Mouse (Mus musculus) limb, embryonic 15.5 days (tissue): ENCODE data around the gene Elf4. TPM values are rescaled to one million over a fixed set of nuclear protein-coding genes. Genes with fewer than 3 reads are reported as not detected.

ENCODE experiments used
- ATAC-seq: fragments of 200-750 bp; cut with Nextera tagmentation; 2 replicates; pipeline ENCODE4 v1.8.0; 2017; ENCODE audit warnings: low read depth, moderate TSS enrichment; ENCODE audit not compliant: insufficient number of reproducible peaks, low FRiP score, low TSS enrichment
- H3K27ac ChIP-seq: fragments of 300-500 bp; sonication (generic); 2 replicates; pipeline ENCODE4 v1.5.1; 2015; ENCODE audit warnings: moderate library complexity, mild to moderate bottlenecking, inconsistent platforms
- H3K27me3 ChIP-seq: fragments of 300-500 bp; sonication (generic); 2 replicates; pipeline ENCODE4 v1.6.1; 2015; ENCODE audit warnings: inconsistent platforms
- H3K36me3 ChIP-seq: fragments of 300-500 bp; sonication (generic); 2 replicates; pipeline ENCODE4 v1.6.1; 2015; ENCODE audit warnings: inconsistent platforms
- H3K4me1 ChIP-seq: fragments of 300-500 bp; sonication (generic); 2 replicates; pipeline ENCODE4 v1.6.1; 2015; ENCODE audit warnings: inconsistent platforms
- H3K4me2 ChIP-seq: fragments of 300-500 bp; sonication (generic); 2 replicates; pipeline ENCODE4 v1.6.1; 2015; ENCODE audit warnings: mild to moderate bottlenecking, inconsistent platforms
- H3K4me3 ChIP-seq: fragments of 300-500 bp; sonication (generic); 2 replicates; pipeline ENCODE4 v1.5.1; 2015; ENCODE audit warnings: mild to moderate bottlenecking, inconsistent platforms
- H3K9ac ChIP-seq: fragments of 300-500 bp; sonication (generic); 2 replicates; pipeline ENCODE4 v1.6.1; 2015; ENCODE audit warnings: inconsistent platforms
- H3K9me3 ChIP-seq: fragments of 300-500 bp; sonication (generic); 2 replicates; pipeline ENCODE4 v1.6.1; 2016; ENCODE audit warnings: inconsistent platforms
- WGBS: fragments of 180-500 bp; shearing (Covaris S2); methylation state at CpG from one replicate; pipeline ENCODE4 v1.1.7; 2015; 5-methylcytosine and 5-hydroxymethylcytosine counted together
- polyA plus RNA-seq: library from polyadenylated mRNA; unstranded; fragments of >200 nt; fragmentation: Nextera tagmentation; extraction: Ambion mirVana; gene quantifications from 2 replicates; pipeline ENCODE4 v1.2.1, GENCODE M21; 2015

Gene Elf4
- polyA plus RNA-seq, 1 experiment from 2014 or later = 8.7 TPM

GRCm38 (mm10) chrX:48418417-48418816 lies 44.5 kb downstream of the Elf4 start:
- no peak overlapping the region for H3K4me2 ChIP-seq
- H3K27ac ChIP-seq = no peak overlapping the region
- no peak overlapping the region for H3K4me3 ChIP-seq
- no peaks in the 10 kb centered on the region for H3K27me3 ChIP-seq
- peaks cover 21% of the 10 kb centered on the region for H3K36me3 ChIP-seq
- WGBS = 65% methylated on average over 2 of the region's 2 CpGs
- H3K9ac ChIP-seq = no peak overlapping the region
- no peak for ATAC-seq
- no peaks in the 10 kb centered on the region for H3K4me1 ChIP-seq
- no peaks in the 10 kb centered on the region for H3K9me3 ChIP-seq

GRCm38 (mm10) chrX:48414291-48414690 lies 48.6 kb downstream of the Elf4 start:
- Histone ChIP-seq H3K27ac (no peak overlapping the region), H3K4me2 (no peak overlapping the region), H3K9ac (no peak overlapping the region), H3K27me3 (no peaks in the 10 kb centered on the region), H3K4me3 (no peak overlapping the region), H3K36me3 (peaks cover 21% of the 10 kb centered on the region), H3K4me1 (no peaks in the 10 kb centered on the region), H3K9me3 (no peaks in the 10 kb centered on the region)
- ATAC-seq = no peak
- WGBS = 89% methylated on average over 5 of the region's 5 CpGs

GRCm38 (mm10) chrX:48412629-48413028 lies 50.3 kb downstream of the Elf4 start:
- Histone ChIP-seq H3K27me3 (no peaks in the 10 kb centered on the region), H3K4me2 (no peak overlapping the region), H3K9ac (no peak overlapping the region), H3K27ac (no peak overlapping the region), H3K4me1 (no peaks in the 10 kb centered on the region), H3K9me3 (no peaks in the 10 kb centered on the region), H3K4me3 (no peak overlapping the region), H3K36me3 (peaks cover 17% of the 10 kb centered on the region)
- WGBS = 72% methylated on average over 6 of the region's 6 CpGs
- ATAC-seq = no peak

- H3K36me3 ChIP-seq = 0 out of 2 replicates have a peak, but pooled peaks cover 5% of the 10 kb centered on the region
- H3K9me3 ChIP-seq = no peaks in the 10 kb centered on the region
- H3K4me3 ChIP-seq = peak overlapping the region; percentile 48
- H3K4me2 ChIP-seq = peak overlapping the region; percentile 49; the same call in 1 of the 2 replicates
- no peak overlapping the region for H3K9ac ChIP-seq
- peak overlapping the region; percentile 44; the same call in 1 of the 2 replicates for H3K27ac ChIP-seq
- no peaks in the 10 kb centered on the region for H3K4me1 ChIP-seq
- 27% methylated on average over 7 of the region's 7 CpGs for WGBS
- no peaks in the 10 kb centered on the region for H3K27me3 ChIP-seq
- ATAC-seq = 0 out of 2 replicates have a peak, but pooled peaks have one; percentile 9
These were observed 52.5 kb downstream of the Elf4 start for GRCm38 (mm10) chrX:48410388-48410776.

- Histone ChIP-seq H3K4me1 (no peaks in the 10 kb centered on the region), H3K27ac (peak overlapping the region; percentile 44), H3K9me3 (no peaks in the 10 kb centered on the region), H3K36me3 (0 out of 2 replicates have a peak, but pooled peaks cover under 1% of the 10 kb centered on the region), H3K4me2 (peak overlapping the region; percentile 49), H3K9ac (no peak overlapping the region), H3K27me3 (no peaks in the 10 kb centered on the region), H3K4me3 (peak overlapping the region; percentile 48)
- peak; percentile 75 for ATAC-seq
- WGBS = 16% methylated on average over 35 of the region's 36 CpGs
These were observed 53.1 kb downstream of the Elf4 start for GRCm38 (mm10) chrX:48409611-48410387.

- Histone ChIP-seq H3K36me3 (peaks cover 35% of the 10 kb centered on the region), H3K27ac (0 out of 2 replicates have a peak overlapping the region, but pooled peaks have one; percentile 2)
- WGBS = 26% methylated on average over 3 of the region's 3 CpGs
These were observed 57.8 kb downstream of the Elf4 start for GRCm38 (mm10) chrX:48405141-48405540.

GRCm38 (mm10) chrX:48399994-48400393 lies 62.9 kb downstream of the Elf4 start:
- Histone ChIP-seq H3K9ac (no peak overlapping the region), H3K27ac (no peak overlapping the region), H3K9me3 (no peaks in the 10 kb centered on the region), H3K27me3 (no peaks in the 10 kb centered on the region), H3K4me1 (no peaks in the 10 kb centered on the region), H3K4me3 (no peak overlapping the region), H3K36me3 (peaks cover 52% of the 10 kb centered on the region), H3K4me2 (no peak overlapping the region)
- WGBS = 76% methylated on average over 4 of the region's 4 CpGs
- no peak for ATAC-seq

More at GRCm38 (mm10) chrX:48405141-48405540, 57.8 kb downstream of the Elf4 start:
- no peak overlapping the region for H3K9ac ChIP-seq
- no peaks in the 10 kb centered on the region for H3K9me3 ChIP-seq
- no peak for ATAC-seq
- no peak overlapping the region for H3K4me3 ChIP-seq
- H3K27me3 ChIP-seq = no peaks in the 10 kb centered on the region
- H3K4me2 ChIP-seq = no peak overlapping the region
- H3K4me1 ChIP-seq = no peaks in the 10 kb centered on the region

- Histone ChIP-seq H3K4me2 (no peak overlapping the region), H3K4me1 (no peaks in the 10 kb centered on the region), H3K9me3 (no peaks in the 10 kb centered on the region), H3K27ac (no peak overlapping the region), H3K27me3 (no peaks in the 10 kb centered on the region), H3K4me3 (no peak overlapping the region), H3K9ac (no peak overlapping the region), H3K36me3 (peaks cover 54% of the 10 kb centered on the region)
- WGBS = 87% methylated on average over 6 of the region's 6 CpGs
- ATAC-seq = no peak
These were observed 73.6 kb downstream of the Elf4 start for GRCm38 (mm10) chrX:48389380-48389779.

- no peaks in the 10 kb centered on the region for H3K9me3 ChIP-seq
- no peak overlapping the region for H3K4me3 ChIP-seq
- H3K36me3 ChIP-seq = peaks cover 41% of the 10 kb centered on the region
- no peak overlapping the region for H3K4me2 ChIP-seq
- no peak overlapping the region for H3K9ac ChIP-seq
- H3K27me3 ChIP-seq = no peaks in the 10 kb centered on the region
- H3K27ac ChIP-seq = no peak overlapping the region
- no peak for ATAC-seq
- no peaks in the 10 kb centered on the region for H3K4me1 ChIP-seq
- 56% methylated on average over 4 of the region's 4 CpGs for WGBS
These were observed 77.0 kb downstream of the Elf4 start for GRCm38 (mm10) chrX:48385927-48386326.

GRCm38 (mm10) chrX:48383643-48384042 lies 79.3 kb downstream of the Elf4 start:
- Histone ChIP-seq H3K9ac (no peak overlapping the region), H3K4me3 (no peak overlapping the region), H3K27ac (no peak overlapping the region), H3K27me3 (no peaks in the 10 kb centered on the region), H3K4me1 (no peaks in the 10 kb centered on the region), H3K36me3 (peaks cover 31% of the 10 kb centered on the region), H3K4me2 (no peak overlapping the region), H3K9me3 (no peaks in the 10 kb centered on the region)
- 47% methylated on average over 7 of the region's 7 CpGs for WGBS
- ATAC-seq = no peak

- no peaks in the 10 kb centered on the region for H3K27me3 ChIP-seq
- no peak overlapping the region for H3K9ac ChIP-seq
- no peak overlapping the region for H3K4me2 ChIP-seq
- no peak overlapping the region for H3K4me3 ChIP-seq
- ATAC-seq = no peak
- 91% methylated on average over 9 of the region's 9 CpGs for WGBS
- no peak overlapping the region for H3K27ac ChIP-seq
- peaks cover 23% of the 10 kb centered on the region for H3K36me3 ChIP-seq
- H3K9me3 ChIP-seq = no peaks in the 10 kb centered on the region
- 0 out of 2 replicates have a peak, but pooled peaks cover 7% of the 10 kb centered on the region for H3K4me1 ChIP-seq
These were observed 95.1 kb downstream of the Elf4 start for GRCm38 (mm10) chrX:48367841-48368240.

GRCm38 (mm10) chrX:48365836-48366577 lies 96.9 kb downstream of the Elf4 start:
- no peak for ATAC-seq
- Histone ChIP-seq H3K9me3 (no peaks in the 10 kb centered on the region), H3K4me3 (no peak overlapping the region), H3K4me2 (no peak overlapping the region), H3K36me3 (peaks cover 29% of the 10 kb centered on the region), H3K9ac (no peak overlapping the region), H3K27ac (no peak overlapping the region), H3K27me3 (no peaks in the 10 kb centered on the region), H3K4me1 (0 out of 2 replicates have a peak, but pooled peaks cover 7% of the 10 kb centered on the region)
- WGBS = 48% methylated on average over 15 of the region's 15 CpGs
